Mouse (Mus musculus) c-Kit-positive CD71-positive TER-119-negative erythroid progenitor cells, embryonic 14.5 days (primary cell): ENCODE results near the gene Cby3.

Experiments
- DNase-seq: peaks from one replicate; pipeline ENCODE4 v3.0.0-alpha.2; 2013; ENCODE audit warnings: low read depth

Gene Cby3

GRCm38 (mm10) chr11:50364548-50364947 lies 10.3 kb downstream of the Cby3 start:
- DNase-seq, result peak; percentile 80

- no peak for DNase-seq
Observed at GRCm38 (mm10) chr11:50365322-50365721, 11.1 kb downstream of the Cby3 start.

- DNase-seq, result no peak
Observed at GRCm38 (mm10) chr11:50367531-50367930, 13.3 kb downstream of the Cby3 start.

GRCm38 (mm10) chr11:50369360-50369911 lies 15.2 kb downstream of the Cby3 start:
- no peak for DNase-seq

GRCm38 (mm10) chr11:50370969-50371368 lies 16.7 kb downstream of the Cby3 start:
- DNase-seq, result no peak

GRCm38 (mm10) chr11:50371399-50371841 lies 17.2 kb downstream of the Cby3 start:
- DNase-seq, result peak; percentile 63

- DNase-seq, result no peak
Observed at GRCm38 (mm10) chr11:50371911-50372310, 17.6 kb downstream of the Cby3 start.

- no peak for DNase-seq
Observed at GRCm38 (mm10) chr11:50373086-50373485, 18.8 kb downstream of the Cby3 start.

GRCm38 (mm10) chr11:50373621-50374020 lies 19.4 kb downstream of the Cby3 start:
- no peak for DNase-seq

- DNase-seq, result no peak
Observed at GRCm38 (mm10) chr11:50374286-50375015, 20.2 kb downstream of the Cby3 start.

GRCm38 (mm10) chr11:50375421-50375820 lies 21.2 kb downstream of the Cby3 start:
- DNase-seq, result no peak

- no peak for DNase-seq
Observed at GRCm38 (mm10) chr11:50376156-50376790, 22.0 kb downstream of the Cby3 start.

- DNase-seq, result peak; percentile 98
Observed at GRCm38 (mm10) chr11:50376911-50377891, 22.9 kb downstream of the Cby3 start, which contains the start of gene Hnrnph1. Gene Hnrnph1 (plus strand): TSS chr11:50376990.

GRCm38 (mm10) chr11:50377892-50378684 lies 23.8 kb downstream of the Cby3 start:
- DNase-seq, result peak; percentile 62

- no peak for DNase-seq
Observed at GRCm38 (mm10) chr11:50379023-50379752, 24.9 kb downstream of the Cby3 start.

GRCm38 (mm10) chr11:50381311-50381710 lies 27.0 kb downstream of the Cby3 start:
- no peak for DNase-seq

GRCm38 (mm10) chr11:50387167-50387679 lies 33.0 kb downstream of the Cby3 start:
- no peak for DNase-seq

- DNase-seq, result no peak
Observed at GRCm38 (mm10) chr11:50387697-50388096, 33.4 kb downstream of the Cby3 start.

GRCm38 (mm10) chr11:50388217-50388929 lies 34.1 kb downstream of the Cby3 start:
- no peak for DNase-seq

GRCm38 (mm10) chr11:50389011-50389410 lies 34.7 kb downstream of the Cby3 start:
- no peak for DNase-seq
